Mouse (Mus musculus): ENCODE measurements around the gene Sike1. TPM values are rescaled to one million over a fixed set of nuclear protein-coding genes. Genes with fewer than 3 reads are reported as not detected.

Gene Sike1
- polyA plus RNA-seq, 1 experiment from 2014 or later = 54.3 TPM

GRCm38 (mm10) chr3:103001595-103001994 is 6.1 kb downstream of the Sike1 start:
- WGBS = 92% methylated on average over 7 of the region's 7 CpGs
- DNase-seq (ENCODE audit: low spot score) = no peak
- H3K27me3 ChIP-seq (replicated peaks; ENCODE audit: control insufficient read depth, insufficient read depth, low read length) = no peaks in the 10 kb centered on the region
- H3K9me3 ChIP-seq (ENCODE audit: control insufficient read depth, low read length) = peaks cover 3% of the 10 kb centered on the region; the same call in 1 of the 2 replicates
- H3K4me1 ChIP-seq (replicated peaks; ENCODE audit: control insufficient read depth, insufficient read depth, low read length) = no peaks in the 10 kb centered on the region; the same call in 1 of the 2 replicates
- no peak overlapping the region for H3K27ac ChIP-seq (ENCODE audit: low read depth)
- peaks cover 65% of the 10 kb centered on the region for H3K36me3 ChIP-seq (ENCODE audit: control insufficient read depth, insufficient read depth, low read length)
- H3K9ac ChIP-seq (ENCODE audit: low read length) = no peak overlapping the region
- no peak for ATAC-seq (replicated peaks; ENCODE audit: low FRiP score, low TSS enrichment, low read depth)
- no peak overlapping the region for H3K4me2 ChIP-seq (ENCODE audit: low read length)
- H3K4me3 ChIP-seq (ENCODE audit: low read depth, low read length) = no peak overlapping the region

GRCm38 (mm10) chr3:103017350-103017749 is 21.8 kb downstream of the Sike1 start:
- DNase-seq (ENCODE audit: low spot score) = no peak
- 74% methylated on average over 2 of the region's 2 CpGs for WGBS
- Histone ChIP-seq H3K27ac (ENCODE audit: low read depth) (no peak overlapping the region), H3K4me2 (ENCODE audit: low read length) (no peak overlapping the region), H3K9ac (ENCODE audit: low read length) (no peak overlapping the region), H3K4me3 (ENCODE audit: low read depth, low read length) (no peak overlapping the region), H3K27me3 (replicated peaks; ENCODE audit: control insufficient read depth, insufficient read depth, low read length) (no peaks in the 10 kb centered on the region), H3K4me1 (replicated peaks; ENCODE audit: control insufficient read depth, insufficient read depth, low read length) (peaks cover 7% of the 10 kb centered on the region), H3K9me3 (ENCODE audit: control insufficient read depth, low read length) (no peaks in the 10 kb centered on the region), H3K36me3 (ENCODE audit: control insufficient read depth, insufficient read depth, low read length) (no peaks in the 10 kb centered on the region)
- ATAC-seq (replicated peaks; ENCODE audit: low FRiP score, low TSS enrichment, low read depth) = no peak

- no peak overlapping the region for H3K9ac ChIP-seq (ENCODE audit: low read length)
- DNase-seq (ENCODE audit: low spot score) = no peak
- H3K9me3 ChIP-seq (ENCODE audit: control insufficient read depth, low read length) = no peaks in the 10 kb centered on the region
- WGBS = 84% methylated on average over 2 of the region's 2 CpGs
- ATAC-seq (replicated peaks; ENCODE audit: low FRiP score, low TSS enrichment, low read depth) = no peak
- H3K27ac ChIP-seq (ENCODE audit: low read depth) = peak overlapping the region; percentile 98; the same call in 1 of the 2 replicates
- H3K4me2 ChIP-seq (ENCODE audit: low read length) = peak overlapping the region; percentile 53
- H3K36me3 ChIP-seq (ENCODE audit: control insufficient read depth, insufficient read depth, low read length) = no peaks in the 10 kb centered on the region
- peaks cover 8% of the 10 kb centered on the region for H3K4me1 ChIP-seq (replicated peaks; ENCODE audit: control insufficient read depth, insufficient read depth, low read length)
- H3K27me3 ChIP-seq (replicated peaks; ENCODE audit: control insufficient read depth, insufficient read depth, low read length) = no peaks in the 10 kb centered on the region
- peak overlapping the region; percentile 99; the same call in 1 of the 2 replicates for H3K4me3 ChIP-seq (ENCODE audit: low read depth, low read length)
These were observed 24.0 kb downstream of the Sike1 start for GRCm38 (mm10) chr3:103019462-103019861.

GRCm38 (mm10) chr3:103020249-103020942 is 24.9 kb downstream of the Sike1 start, which contains the start of gene Csde1:
Gene Csde1 (plus strand): TSS chr3:103020426.
- Histone ChIP-seq H3K36me3 (ENCODE audit: control insufficient read depth, insufficient read depth, low read length) (0 out of 2 replicates have a peak, but pooled peaks cover 4% of the 10 kb centered on the region), H3K27ac (ENCODE audit: low read depth) (peak within 1 kb of the TSS; percentile 98), H3K27me3 (replicated peaks; ENCODE audit: control insufficient read depth, insufficient read depth, low read length) (no peaks in the 10 kb centered on the region), H3K4me2 (ENCODE audit: low read length) (peak within 1 kb of the TSS; percentile 91), H3K9ac (ENCODE audit: low read length) (peak within 1 kb of the TSS; percentile 100), H3K4me1 (replicated peaks; ENCODE audit: control insufficient read depth, insufficient read depth, low read length) (peaks cover 8% of the 10 kb centered on the region), H3K4me3 (ENCODE audit: low read depth, low read length) (peak within 1 kb of the TSS; percentile 99), H3K9me3 (ENCODE audit: control insufficient read depth, low read length) (no peaks in the 10 kb centered on the region)
- under 1% methylated on average over 55 of the region's 55 CpGs for WGBS
- DNase-seq (ENCODE audit: low spot score) (peak; percentile 96), ATAC-seq (replicated peaks; ENCODE audit: low FRiP score, low TSS enrichment, low read depth) (peak; percentile 96)

- Histone ChIP-seq H3K9ac (ENCODE audit: low read length) (peak overlapping the region; percentile 100), H3K9me3 (ENCODE audit: control insufficient read depth, low read length) (no peaks in the 10 kb centered on the region), H3K4me2 (ENCODE audit: low read length) (peak overlapping the region; percentile 91), H3K27ac (ENCODE audit: low read depth) (peak overlapping the region; percentile 98), H3K36me3 (ENCODE audit: control insufficient read depth, insufficient read depth, low read length) (0 out of 2 replicates have a peak, but pooled peaks cover 4% of the 10 kb centered on the region), H3K4me3 (ENCODE audit: low read depth, low read length) (peak overlapping the region; percentile 99), H3K27me3 (replicated peaks; ENCODE audit: control insufficient read depth, insufficient read depth, low read length) (no peaks in the 10 kb centered on the region), H3K4me1 (replicated peaks; ENCODE audit: control insufficient read depth, insufficient read depth, low read length) (peaks cover 8% of the 10 kb centered on the region)
- DNase-seq (ENCODE audit: low spot score) (peak; percentile 94), ATAC-seq (replicated peaks; ENCODE audit: low FRiP score, low TSS enrichment, low read depth) (peak; percentile 95)
- under 1% methylated on average over 36 of the region's 37 CpGs for WGBS
These were observed 25.6 kb downstream of the Sike1 start for GRCm38 (mm10) chr3:103020943-103021638.

- H3K9me3 ChIP-seq (ENCODE audit: control insufficient read depth, low read length) = no peaks in the 10 kb centered on the region
- no peak overlapping the region for H3K4me3 ChIP-seq (ENCODE audit: low read depth, low read length)
- no peak overlapping the region for H3K27ac ChIP-seq (ENCODE audit: low read depth)
- no peak overlapping the region for H3K4me2 ChIP-seq (ENCODE audit: low read length)
- DNase-seq (ENCODE audit: low spot score) (no peak), ATAC-seq (replicated peaks; ENCODE audit: low FRiP score, low TSS enrichment, low read depth) (no peak)
- peaks cover 8% of the 10 kb centered on the region for H3K4me1 ChIP-seq (replicated peaks; ENCODE audit: control insufficient read depth, insufficient read depth, low read length)
- no peaks in the 10 kb centered on the region for H3K27me3 ChIP-seq (replicated peaks; ENCODE audit: control insufficient read depth, insufficient read depth, low read length)
- peaks cover 36% of the 10 kb centered on the region for H3K36me3 ChIP-seq (ENCODE audit: control insufficient read depth, insufficient read depth, low read length)
- 92% methylated on average over 1 of the region's 1 CpGs for WGBS
- no peak overlapping the region for H3K9ac ChIP-seq (ENCODE audit: low read length)
These were observed 30.7 kb downstream of the Sike1 start for GRCm38 (mm10) chr3:103026174-103026573.

GRCm38 (mm10) chr3:103040285-103040684 is 44.8 kb downstream of the Sike1 start:
- Histone ChIP-seq H3K36me3 (ENCODE audit: control insufficient read depth, insufficient read depth, low read length) (peaks cover 76% of the 10 kb centered on the region), H3K4me2 (ENCODE audit: low read length) (no peak overlapping the region), H3K27ac (ENCODE audit: low read depth) (no peak overlapping the region), H3K9ac (ENCODE audit: low read length) (no peak overlapping the region), H3K4me1 (replicated peaks; ENCODE audit: control insufficient read depth, insufficient read depth, low read length) (no peaks in the 10 kb centered on the region), H3K27me3 (replicated peaks; ENCODE audit: control insufficient read depth, insufficient read depth, low read length) (no peaks in the 10 kb centered on the region), H3K4me3 (ENCODE audit: low read depth, low read length) (no peak overlapping the region), H3K9me3 (ENCODE audit: control insufficient read depth, low read length) (no peaks in the 10 kb centered on the region)
- no peak for ATAC-seq (replicated peaks; ENCODE audit: low FRiP score, low TSS enrichment, low read depth)
- DNase-seq (ENCODE audit: low spot score) = no peak
- 89% methylated on average over 6 of the region's 6 CpGs for WGBS

GRCm38 (mm10) chr3:103040861-103041379 is 45.4 kb downstream of the Sike1 start:
- Histone ChIP-seq H3K9ac (ENCODE audit: low read length) (no peak overlapping the region), H3K9me3 (ENCODE audit: control insufficient read depth, low read length) (no peaks in the 10 kb centered on the region), H3K4me1 (replicated peaks; ENCODE audit: control insufficient read depth, insufficient read depth, low read length) (no peaks in the 10 kb centered on the region), H3K4me2 (ENCODE audit: low read length) (no peak overlapping the region), H3K27me3 (replicated peaks; ENCODE audit: control insufficient read depth, insufficient read depth, low read length) (no peaks in the 10 kb centered on the region), H3K4me3 (ENCODE audit: low read depth, low read length) (no peak overlapping the region), H3K27ac (ENCODE audit: low read depth) (no peak overlapping the region), H3K36me3 (ENCODE audit: control insufficient read depth, insufficient read depth, low read length) (peaks cover 83% of the 10 kb centered on the region)
- no peak for ATAC-seq (replicated peaks; ENCODE audit: low FRiP score, low TSS enrichment, low read depth)
- 93% methylated on average over 1 of the region's 1 CpGs for WGBS
- no peak for DNase-seq (ENCODE audit: low spot score)

All from intestine, embryonic 14.5 days (tissue).